Mouse (Mus musculus) kidney, adult 2 months (tissue): ENCODE measurements around the gene Dgat2.

Experiments used
- CTCF ChIP-seq: fragments of 200-500 bp; conservative IDR thresholded peaks from 2 replicates; pipeline ENCODE4 v1.5.1; 2011; ENCODE audit warnings: low read depth, mild to moderate bottlenecking, control low read depth, low read length, moderate library complexity, mixed read lengths; ENCODE audit not compliant: insufficient read depth, insufficient read length
- POLR2A ChIP-seq: fragments of 200-500 bp; IDR thresholded peaks from one replicate; pipeline ENCODE4 v1.6.1; 2011; ENCODE audit warnings: low read depth, low read length, control low read depth

- no peak for TF ChIP-seq CTCF
- no peak for TF ChIP-seq POLR2A
Observed at GRCm38 (mm10) chr7:99139841-99140491, 42.6 kb downstream of the Dgat2 start.
